Mouse (Mus musculus): ENCODE data around the gene Rabl6. TPM values are rescaled to one million over a fixed set of nuclear protein-coding genes. Genes with fewer than 3 reads are reported as not detected.

The Rabl6 gene
- polyA plus RNA-seq, 1 experiment from 2014 or later: 79.0 TPM

- peaks cover 85% of the 10 kb centered on the region for H3K36me3 ChIP-seq
- H3K4me1 ChIP-seq: no peaks in the 10 kb centered on the region
- H3K9me3 ChIP-seq: no peaks in the 10 kb centered on the region
- no peak overlapping the region for H3K4me2 ChIP-seq (replicated peaks)
- no peak overlapping the region for H3K9ac ChIP-seq
- no peak overlapping the region for H3K27ac ChIP-seq
- H3K4me3 ChIP-seq: no peak overlapping the region
- ATAC-seq (ENCODE audit: insufficient number of reproducible peaks, insufficient read depth, low FRiP score, low TSS enrichment): no peak
- 96% methylated on average over 2 of the region's 2 CpGs for WGBS
- H3K27me3 ChIP-seq: no peaks in the 10 kb centered on the region
Observed at GRCm38 (mm10) chr2:25533707-25534106, 74.6 kb downstream of the Rabl6 start.

Other genes with a start within 250 kb of the Rabl6 start
- 7.9 and 8.9 TPM in 2 replicates for gene Uap1l1, start 242.8 kb downstream of the Rabl6 start, polyA plus RNA-seq (2016; fragmentation: Nextera tagmentation; extraction: Ambion mirVana)
- gene Sapcd2, start 236.2 kb downstream of the Rabl6 start, polyA plus RNA-seq (2016; fragmentation: Nextera tagmentation; extraction: Ambion mirVana): 51.4 and 51.6 TPM in 2 replicates
- 0.41 and 0.42 TPM in 2 replicates for gene Entpd2, start 212.6 kb downstream of the Rabl6 start, polyA plus RNA-seq (2016; fragmentation: Nextera tagmentation; extraction: Ambion mirVana)
- gene Npdc1, start 209.2 kb downstream of the Rabl6 start, polyA plus RNA-seq (2016; fragmentation: Nextera tagmentation; extraction: Ambion mirVana): 47.7 and 60.0 TPM in 2 replicates
- not detected in 2 replicates for gene Fut7, start 185.3 kb downstream of the Rabl6 start, polyA plus RNA-seq (2016; fragmentation: Nextera tagmentation; extraction: Ambion mirVana)
- 4.8 and 5.2 TPM in 2 replicates for gene Abca2, start 179.8 kb downstream of the Rabl6 start, polyA plus RNA-seq (2016; fragmentation: Nextera tagmentation; extraction: Ambion mirVana)
- gene Clic3, start 151.7 kb downstream of the Rabl6 start, polyA plus RNA-seq (2016; fragmentation: Nextera tagmentation; extraction: Ambion mirVana): 1.4 and 1.8 TPM in 2 replicates
- 28.6 and 28.9 TPM in 2 replicates for gene Paxx, start 147.4 kb downstream of the Rabl6 start, polyA plus RNA-seq (2016; fragmentation: Nextera tagmentation; extraction: Ambion mirVana)
- 0.70 and 0.96 TPM in 2 replicates for gene Ptgds, start 138.5 kb downstream of the Rabl6 start, polyA plus RNA-seq (2016; fragmentation: Nextera tagmentation; extraction: Ambion mirVana)
- gene Lcn12, start 114.6 kb downstream of the Rabl6 start, polyA plus RNA-seq (2016; fragmentation: Nextera tagmentation; extraction: Ambion mirVana): not detected in 2 replicates
- gene Fbxw5, start 107.8 kb downstream of the Rabl6 start, polyA plus RNA-seq (2016; fragmentation: Nextera tagmentation; extraction: Ambion mirVana): 81.8 and 82.8 TPM in 2 replicates
- gene C8g, start 106.8 kb downstream of the Rabl6 start, polyA plus RNA-seq (2016; fragmentation: Nextera tagmentation; extraction: Ambion mirVana): 6.3 and 6.4 TPM in 2 replicates
- 37.7 and 37.8 TPM in 2 replicates for gene Traf2, start 61.6 kb downstream of the Rabl6 start, polyA plus RNA-seq (2016; fragmentation: Nextera tagmentation; extraction: Ambion mirVana)
- gene Edf1, start 50.7 kb downstream of the Rabl6 start, polyA plus RNA-seq (2016; fragmentation: Nextera tagmentation; extraction: Ambion mirVana): 310 and 331 TPM in 2 replicates
- gene Mamdc4, start 33.7 kb downstream of the Rabl6 start, polyA plus RNA-seq (2016; fragmentation: Nextera tagmentation; extraction: Ambion mirVana): 4.2 and 10.1 TPM in 2 replicates
- 156 and 177 TPM in 2 replicates for gene Phpt1, start 33.3 kb downstream of the Rabl6 start, polyA plus RNA-seq (2016; fragmentation: Nextera tagmentation; extraction: Ambion mirVana)
- gene Ajm1, start 26.8 kb downstream of the Rabl6 start, polyA plus RNA-seq (2016; fragmentation: Nextera tagmentation; extraction: Ambion mirVana): 0.20 and 0.24 TPM in 2 replicates
- gene Ccdc183, start 9.2 kb upstream of the Rabl6 start, polyA plus RNA-seq (2016; fragmentation: Nextera tagmentation; extraction: Ambion mirVana): 0.19 TPM in 2 replicates
- gene Tmem141, start 13.5 kb upstream of the Rabl6 start, polyA plus RNA-seq (2016; fragmentation: Nextera tagmentation; extraction: Ambion mirVana): 21.1 and 24.6 TPM in 2 replicates
- 0.65 and 0.69 TPM in 2 replicates for gene Fcna, start 19.5 kb upstream of the Rabl6 start, polyA plus RNA-seq (2016; fragmentation: Nextera tagmentation; extraction: Ambion mirVana)
- gene Lcn8, start 44.6 kb upstream of the Rabl6 start, polyA plus RNA-seq (2016; fragmentation: Nextera tagmentation; extraction: Ambion mirVana): 0.36 and 0.62 TPM in 2 replicates
- gene Lcn5, start 49.4 kb upstream of the Rabl6 start, polyA plus RNA-seq (2016; fragmentation: Nextera tagmentation; extraction: Ambion mirVana): not detected in 2 replicates
- not detected in 2 replicates for gene Lcn6, start 68.3 kb upstream of the Rabl6 start, polyA plus RNA-seq (2016; fragmentation: Nextera tagmentation; extraction: Ambion mirVana)
- not detected in 2 replicates for gene Lcn10, start 74.2 kb upstream of the Rabl6 start, polyA plus RNA-seq (2016; fragmentation: Nextera tagmentation; extraction: Ambion mirVana)
- not detected in 2 replicates for gene Obp2a, start 91.5 kb upstream of the Rabl6 start, polyA plus RNA-seq (2016; fragmentation: Nextera tagmentation; extraction: Ambion mirVana)
- gene Bmyc, start 98.2 kb upstream of the Rabl6 start, polyA plus RNA-seq (2016; fragmentation: Nextera tagmentation; extraction: Ambion mirVana): 100 and 106 TPM in 2 replicates
- gene Obp2b, start 128.5 kb upstream of the Rabl6 start, polyA plus RNA-seq (2016; fragmentation: Nextera tagmentation; extraction: Ambion mirVana): not detected in 2 replicates
- not detected in 2 replicates for gene Lcn3, start 157.0 kb upstream of the Rabl6 start, polyA plus RNA-seq (2016; fragmentation: Nextera tagmentation; extraction: Ambion mirVana)
- not detected in 2 replicates for gene Lcn11, start 168.5 kb upstream of the Rabl6 start, polyA plus RNA-seq (2016; fragmentation: Nextera tagmentation; extraction: Ambion mirVana)
- gene Gm13539, start 173.7 kb upstream of the Rabl6 start, polyA plus RNA-seq (2016; fragmentation: Nextera tagmentation; extraction: Ambion mirVana): not detected in 2 replicates
- gene Glt6d1, start 207.3 kb upstream of the Rabl6 start, polyA plus RNA-seq (2016; fragmentation: Nextera tagmentation; extraction: Ambion mirVana): not detected in 2 replicates
- not detected in 2 replicates for gene Lcn9, start 214.6 kb upstream of the Rabl6 start, polyA plus RNA-seq (2016; fragmentation: Nextera tagmentation; extraction: Ambion mirVana)
- not detected in 2 replicates for gene Sohlh1, start 238.7 kb upstream of the Rabl6 start, polyA plus RNA-seq (2016; fragmentation: Nextera tagmentation; extraction: Ambion mirVana)

Data from embryonic facial prominence, embryonic 12.5 days (tissue).